ENCODE assay signal across 22 mouse cellular contexts in the genomic region with DNA sequence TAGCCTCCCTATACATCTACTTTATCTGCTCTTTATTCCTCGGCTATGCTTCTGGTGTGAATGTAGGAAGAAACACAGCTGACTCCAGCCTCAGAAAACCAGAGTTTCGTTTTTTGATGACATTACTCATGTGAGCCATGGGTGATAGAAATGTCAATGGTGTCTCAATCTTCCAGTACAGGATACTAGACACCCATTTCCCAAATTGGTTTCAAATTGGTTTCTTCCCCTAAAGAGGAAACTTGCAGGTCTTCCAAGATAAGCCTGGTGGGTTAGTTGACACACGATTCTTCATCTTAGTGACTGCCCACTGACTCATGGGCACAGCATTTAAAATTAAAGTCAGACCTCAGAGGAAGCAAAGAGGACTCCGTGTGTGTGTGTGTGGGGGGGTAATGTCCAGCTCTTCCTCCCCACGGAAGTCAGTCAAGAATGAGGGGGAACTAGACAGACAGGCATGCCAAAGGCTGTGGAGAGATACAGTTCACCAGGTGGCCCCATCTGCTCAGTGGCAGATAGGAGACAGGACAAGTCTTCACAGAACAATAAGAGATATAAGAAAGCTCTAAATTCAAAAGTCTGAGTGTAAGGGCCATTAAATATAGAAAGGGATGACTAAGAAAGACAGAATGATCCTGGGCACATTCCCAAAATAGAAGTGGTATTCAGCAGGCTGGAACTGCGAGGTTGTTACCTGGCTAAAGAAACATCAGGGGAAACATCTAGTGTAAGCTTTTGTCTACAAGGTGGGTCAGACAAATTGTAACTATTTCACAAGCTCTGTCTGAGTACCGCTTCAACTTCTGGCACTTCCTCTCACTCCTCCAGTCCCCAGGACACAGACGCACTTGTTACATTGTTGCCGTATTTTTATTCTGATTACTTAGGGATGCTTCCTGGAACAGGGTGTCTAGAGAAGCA. TPM values are rescaled to one million over a fixed set of nuclear protein-coding genes. Genes with fewer than 3 reads are reported as not detected.
A peak's percentile ranks its signal among the peaks of the same experiment; 100 is the strongest.
DNase-seq lines count a peak whose midpoint lies in the region; ATAC-seq lines count a peak whose summit lies in the region.
"Had no signal": no experiment of that assay in that cellular context is flagged by ENCODE, and none has a peak within 500 bp of the region (broad histone marks: within the 10 kb centered on the region; RNA-seq: fewer than 3 reads in every experiment).

No protein-coding gene starts in this region.

- WGBS in macrophage (ENCODE audit: missing documents): 19% methylated on average over 9 of the region's 9 CpGs

- H3K4me3 ChIP-seq in macrophage (ENCODE audit: inconsistent target): no peak overlapping the region
- H3K4me3 ChIP-seq: forebrain, embryonic 12.5 days; limb, embryonic 13.5 days; liver, embryonic 15.5 days had no signal

- DNase-seq in lung, postnatal 14 days: peak; percentile 15
- no peak for DNase-seq in lung, postnatal 4 days
- no peak for DNase-seq in layer of hippocampus, postnatal 10 days (ENCODE audit: low spot score in 2 of 2)
- DNase-seq in thymus, postnatal 36 days: no peak
- no peak for DNase-seq in adrenal gland, postnatal 36 days
- DNase-seq: cerebellum, adult 11-12 months; heart, postnatal 36 days had no signal

- peak overlapping the region; percentile 44 for H3K27ac ChIP-seq in macrophage
- H3K27ac ChIP-seq: forebrain, embryonic 12.5 days; limb, embryonic 13.5 days; liver, embryonic 15.5 days; stomach, postnatal 0 days had no signal

- no peaks in the 10 kb centered on the region for H3K79me2 ChIP-seq in macrophage (ENCODE audit: inconsistent target)

- H3K36me3 ChIP-seq in macrophage (ENCODE audit: inconsistent target): no peaks in the 10 kb centered on the region
- H3K36me3 ChIP-seq: forebrain, embryonic 12.5 days; limb, embryonic 13.5 days; liver, embryonic 15.5 days had no signal

- ATAC-seq in common myeloid progenitor, adult 5-6 weeks (replicated peaks; ENCODE audit: low read depth, poor library complexity, severe bottlenecking): peak; percentile 68
- ATAC-seq: inflammation-experienced regulatory T-cells, adult 6 months; Patski had no signal

RNA-seq across cellular contexts. Expression of a gene that starts 44.3 kb away (rescaled TPM):
- not detected in 2 replicates for total RNA-seq in common myeloid progenitor, adult 5-6 weeks (2017)
- total RNA-seq in macrophage (2018; cell fraction: chromatin; rRNA removed): not detected
- total RNA-seq in macrophage (2018; cell fraction: cytosol; rRNA removed): not detected
- not detected for total RNA-seq in macrophage (2018; cell fraction: nucleus; rRNA removed)
- polyA plus RNA-seq in macrophage (2018): not detected in 3 replicates
- 1 to 10 TPM in 1 of 2 experiments, under 1 TPM in 1; 0.56 to 1.0 TPM for total RNA-seq in layer of hippocampus, postnatal 10 days (2021)
- not detected for total RNA-seq in adrenal gland, postnatal 36 days (2021)
- total RNA-seq: heart, adult 18-20 months; heart, postnatal 36 days had no signal
- polyA plus RNA-seq: brain, embryonic 14.5 days; embryonic facial prominence, embryonic 14.5 days; forebrain, embryonic 12.5 days; inflammation-experienced regulatory T-cells, adult 6 months; kidney, embryonic 14.5 days; large intestine, adult 2 months; limb, embryonic 13.5 days; liver, embryonic 15.5 days; midbrain, embryonic 11.5 days; Patski; stomach, postnatal 0 days; urinary bladder, adult 2 months had no signal
